Mouse (Mus musculus) E14TG2a.4 (cell line): ENCODE measurements at regions not wholly inside any gene's neighbourhood (a gene's known extent, or its start where the extent isn't known, plus 50 kb on each side); places are given as distances from the start of the nearest gene placed in this dataset.

ENCODE experiments used
- CTCF ChIP-seq: conservative IDR thresholded peaks from 2 replicates; pipeline ENCODE4 v1.5.1; 2014; ENCODE audit warnings: low read length
- POU5F1 ChIP-seq: IDR thresholded peaks from 2 replicates; pipeline ENCODE4 v1.6.1; 2014; ENCODE audit warnings: low read length, borderline replicate concordance

GRCm38 (mm10) chr7:74200661-74201060 lies 187.2 kb upstream of the St8sia2 start:
- peak; percentile 38 for TF ChIP-seq CTCF
- no peak for TF ChIP-seq POU5F1
